Mouse (Mus musculus) heart, embryonic 11.5 days (tissue): ENCODE measurements around the gene Gpr182. TPM values are rescaled to one million over a fixed set of nuclear protein-coding genes. Genes with fewer than 3 reads are reported as not detected.

Experiments used
- ATAC-seq: fragments of 200-750 bp; cut with Nextera tagmentation; replicated peaks from 2 replicates; pipeline ENCODE4 v1.8.0; 2017; ENCODE audit warnings: moderate library complexity; ENCODE audit not compliant: insufficient number of reproducible peaks, low FRiP score, low TSS enrichment
- H3K27ac ChIP-seq: fragments of 300-500 bp; sonication (generic); 2 replicates; pipeline ENCODE4 v1.5.1; 2014; ENCODE audit warnings: mild to moderate bottlenecking, low read depth, low read length
- H3K27me3 ChIP-seq: fragments of 300-500 bp; sonication (generic); 2 replicates; pipeline ENCODE4 v1.6.1; 2014; ENCODE audit warnings: mild to moderate bottlenecking, low read length, mixed read lengths; ENCODE audit not compliant: control insufficient read depth, insufficient read depth
- H3K36me3 ChIP-seq: fragments of 300-500 bp; sonication (generic); 2 replicates; pipeline ENCODE4 v1.6.1; 2014; ENCODE audit warnings: mild to moderate bottlenecking, low read length, moderate library complexity, mixed read lengths; ENCODE audit not compliant: control insufficient read depth, insufficient read depth
- H3K4me1 ChIP-seq: fragments of 300-500 bp; sonication (generic); 2 replicates; pipeline ENCODE4 v1.6.1; 2014; ENCODE audit warnings: low read length; ENCODE audit not compliant: control insufficient read depth, insufficient read depth
- H3K4me2 ChIP-seq: fragments of 300-500 bp; sonication (generic); 2 replicates; pipeline ENCODE4 v1.6.1; 2014; ENCODE audit warnings: mild to moderate bottlenecking, moderate library complexity
- H3K4me3 ChIP-seq: fragments of 300-500 bp; sonication (generic); 2 replicates; pipeline ENCODE4 v1.5.1; 2014; ENCODE audit warnings: low read depth, low read length
- H3K9ac ChIP-seq: fragments of 300-500 bp; sonication (generic); 2 replicates; pipeline ENCODE4 v1.6.1; 2014; ENCODE audit warnings: mild to moderate bottlenecking, low read depth, low read length, moderate library complexity
- H3K9me3 ChIP-seq: fragments of 300-500 bp; sonication (generic); replicated peaks from 2 replicates; pipeline ENCODE4 v1.6.1; 2016; ENCODE audit warnings: low read length; ENCODE audit not compliant: control insufficient read depth
- WGBS: fragments of 180-500 bp; shearing (Covaris S2); extraction: QIAGEN DNeasy Blood & Tissue Kit; methylation state at CpG from one replicate; pipeline ENCODE4 v1.1.7; 2014; ENCODE audit not compliant: insufficient replicate concordance; 5-methylcytosine and 5-hydroxymethylcytosine counted together
- polyA plus RNA-seq: library from polyadenylated mRNA; unstranded; fragments of >200 nt; fragmentation: Nextera tagmentation; extraction: Ambion mirVana; gene quantifications from 2 replicates; pipeline ENCODE4 v1.2.1, GENCODE M21; 2014

Gene Gpr182
- polyA plus RNA-seq, 1 experiment from 2014 or later, result 9.1 TPM

GRCm38 (mm10) chr10:127759181-127760110 lies 7.9 kb upstream of the Gpr182 start, which contains the start of the genes Rdh1 and Rdh16f1:
Gene Rdh1, plus strand, starts transcription at chr10:127759721.
Gene Rdh16f1, plus strand, starts transcription at chr10:127759787.
- no peak within 1 kb of the TSS for H3K27ac ChIP-seq
- H3K27me3 ChIP-seq, result no peaks in the 10 kb centered on the region
- H3K4me3 ChIP-seq, result no peak within 1 kb of the TSS
- no peaks in the 10 kb centered on the region for H3K9me3 ChIP-seq
- H3K9ac ChIP-seq, result no peak within 1 kb of the TSS
- WGBS, result 55% methylated on average over 9 of the region's 9 CpGs
- H3K4me2 ChIP-seq, result no peak within 1 kb of the TSS
- no peak for ATAC-seq
- H3K36me3 ChIP-seq, result no peaks in the 10 kb centered on the region
- 0 out of 2 replicates have a peak, but pooled peaks cover 3% of the 10 kb centered on the region for H3K4me1 ChIP-seq

GRCm38 (mm10) chr10:127755770-127756468 lies 4.4 kb upstream of the Gpr182 start:
- peak overlapping the region; percentile 57 for H3K4me2 ChIP-seq
- H3K27ac ChIP-seq, result peak overlapping the region; percentile 70
- ATAC-seq, result 0 out of 2 replicates have a peak, but pooled peaks have one; percentile 20
- H3K4me1 ChIP-seq, result 0 out of 2 replicates have a peak, but pooled peaks cover 3% of the 10 kb centered on the region
- peak overlapping the region; percentile 56 for H3K9ac ChIP-seq
- peak overlapping the region; percentile 17; the same call in 1 of the 2 replicates for H3K4me3 ChIP-seq
- H3K36me3 ChIP-seq, result no peaks in the 10 kb centered on the region
- no peaks in the 10 kb centered on the region for H3K9me3 ChIP-seq
- H3K27me3 ChIP-seq, result no peaks in the 10 kb centered on the region
- 29% methylated on average over 18 of the region's 18 CpGs for WGBS

GRCm38 (mm10) chr10:127755246-127755645 lies 3.7 kb upstream of the Gpr182 start:
- 0 out of 2 replicates have a peak, but pooled peaks cover 3% of the 10 kb centered on the region for H3K4me1 ChIP-seq
- no peak overlapping the region for H3K9ac ChIP-seq
- no peaks in the 10 kb centered on the region for H3K36me3 ChIP-seq
- H3K9me3 ChIP-seq, result no peaks in the 10 kb centered on the region
- no peak for ATAC-seq
- no peak overlapping the region for H3K4me2 ChIP-seq
- H3K27ac ChIP-seq, result peak overlapping the region; percentile 59; the same call in 1 of the 2 replicates
- no peak overlapping the region for H3K4me3 ChIP-seq
- 49% methylated on average over 3 of the region's 3 CpGs for WGBS
- no peaks in the 10 kb centered on the region for H3K27me3 ChIP-seq

GRCm38 (mm10) chr10:127754566-127755166 lies 3.1 kb upstream of the Gpr182 start:
- Histone ChIP-seq H3K9me3 (no peaks in the 10 kb centered on the region), H3K4me2 (no peak overlapping the region), H3K4me1 (peaks cover 4% of the 10 kb centered on the region; the same call in 1 of the 2 replicates), H3K27me3 (no peaks in the 10 kb centered on the region), H3K4me3 (no peak overlapping the region), H3K27ac (peak overlapping the region; percentile 59; the same call in 1 of the 2 replicates), H3K36me3 (no peaks in the 10 kb centered on the region; the same call in 1 of the 2 replicates), H3K9ac (no peak overlapping the region)
- WGBS, result 62% methylated on average over 6 of the region's 6 CpGs
- no peak for ATAC-seq

- ATAC-seq, result no peak
- Histone ChIP-seq H3K36me3 (no peaks in the 10 kb centered on the region; the same call in 1 of the 2 replicates), H3K9me3 (no peaks in the 10 kb centered on the region), H3K27me3 (no peaks in the 10 kb centered on the region), H3K27ac (peak overlapping the region; percentile 70), H3K4me3 (peak overlapping the region; percentile 45), H3K4me2 (peak overlapping the region; percentile 61), H3K4me1 (peaks cover 14% of the 10 kb centered on the region; the same call in 1 of the 2 replicates), H3K9ac (peak overlapping the region; percentile 64)
- 41% methylated on average over 24 of the region's 24 CpGs for WGBS
Observed at GRCm38 (mm10) chr10:127750136-127750777, 1.3 kb downstream of the Gpr182 start.

- WGBS, result 9% methylated on average over 8 of the region's 8 CpGs
- Histone ChIP-seq H3K27ac (peak overlapping the region; percentile 70), H3K9ac (peak overlapping the region; percentile 64), H3K4me1 (peaks cover 11% of the 10 kb centered on the region; the same call in 1 of the 2 replicates), H3K4me2 (peak overlapping the region; percentile 61), H3K27me3 (no peaks in the 10 kb centered on the region), H3K4me3 (peak overlapping the region; percentile 45), H3K36me3 (peaks cover 8% of the 10 kb centered on the region), H3K9me3 (no peaks in the 10 kb centered on the region)
- ATAC-seq, result no peak; the same call in 1 of the 2 replicates
Observed at GRCm38 (mm10) chr10:127748847-127749612, 2.5 kb downstream of the Gpr182 start.

- Histone ChIP-seq H3K4me2 (peak overlapping the region; percentile 61), H3K27me3 (no peaks in the 10 kb centered on the region), H3K9ac (no peak overlapping the region), H3K9me3 (no peaks in the 10 kb centered on the region), H3K36me3 (peaks cover 24% of the 10 kb centered on the region), H3K4me3 (no peak overlapping the region), H3K27ac (0 out of 2 replicates have a peak overlapping the region, but pooled peaks have one; percentile 8), H3K4me1 (peaks cover 11% of the 10 kb centered on the region; the same call in 1 of the 2 replicates)
- ATAC-seq, result no peak
- WGBS, result 84% methylated on average over 8 of the region's 8 CpGs
Observed at GRCm38 (mm10) chr10:127747254-127747653, 4.3 kb downstream of the Gpr182 start.
